Mouse (Mus musculus) intestine, embryonic 15.5 days (tissue): ENCODE data around the gene Olfr1373. TPM values are rescaled to one million over a fixed set of nuclear protein-coding genes. Genes with fewer than 3 reads are reported as not detected.
A peak's percentile ranks its signal among the peaks of the same experiment; 100 is the strongest.
"Not testable (repeated sequence)": the region's sequence is repeated elsewhere in the genome, so short reads cannot be mapped to it uniquely, and the experiment has no call there.

Experiments used
- ATAC-seq: fragments of 200-750 bp; cut with Nextera tagmentation; 2 replicates; pipeline ENCODE4 v1.8.0; 2017; ENCODE audit warnings: moderate TSS enrichment, moderate library complexity
- H3K27ac ChIP-seq: fragments of 300-500 bp; sonication (generic); 2 replicates; pipeline ENCODE4 v1.5.1; 2015; ENCODE audit warnings: mild to moderate bottlenecking, inconsistent platforms
- H3K27me3 ChIP-seq: fragments of 300-500 bp; sonication (generic); replicated peaks from 2 replicates; pipeline ENCODE4 v1.6.1; 2015; ENCODE audit warnings: inconsistent platforms
- H3K36me3 ChIP-seq: fragments of 300-500 bp; sonication (generic); 2 replicates; pipeline ENCODE4 v1.6.1; 2015; ENCODE audit warnings: inconsistent platforms
- H3K4me1 ChIP-seq: fragments of 300-500 bp; sonication (generic); replicated peaks from 2 replicates; pipeline ENCODE4 v1.6.1; 2015; ENCODE audit warnings: inconsistent platforms
- H3K4me2 ChIP-seq: fragments of 300-500 bp; sonication (generic); replicated peaks from 2 replicates; pipeline ENCODE4 v1.6.1; 2015; ENCODE audit warnings: mild to moderate bottlenecking, inconsistent platforms
- H3K4me3 ChIP-seq: fragments of 300-500 bp; sonication (generic); replicated peaks from 2 replicates; pipeline ENCODE4 v1.5.1; 2015; ENCODE audit warnings: inconsistent platforms
- H3K9ac ChIP-seq: fragments of 300-500 bp; sonication (generic); 2 replicates; pipeline ENCODE4 v1.6.1; 2015; ENCODE audit warnings: inconsistent platforms
- H3K9me3 ChIP-seq: fragments of 300-500 bp; sonication (generic); 2 replicates; pipeline ENCODE4 v1.6.1; 2016; ENCODE audit warnings: inconsistent platforms
- WGBS: fragments of 180-500 bp; shearing (Covaris S2); methylation state at CpG from one replicate; pipeline ENCODE4 v1.1.7; 2015; 5-methylcytosine and 5-hydroxymethylcytosine counted together
- polyA plus RNA-seq: library from polyadenylated mRNA; unstranded; fragments of >200 nt; fragmentation: Nextera tagmentation; extraction: Ambion mirVana; gene quantifications from 2 replicates; pipeline ENCODE4 v1.2.1, GENCODE M21; 2015

Olfr1373 gene
- not detected in 2 replicates for polyA plus RNA-seq

DNA sequence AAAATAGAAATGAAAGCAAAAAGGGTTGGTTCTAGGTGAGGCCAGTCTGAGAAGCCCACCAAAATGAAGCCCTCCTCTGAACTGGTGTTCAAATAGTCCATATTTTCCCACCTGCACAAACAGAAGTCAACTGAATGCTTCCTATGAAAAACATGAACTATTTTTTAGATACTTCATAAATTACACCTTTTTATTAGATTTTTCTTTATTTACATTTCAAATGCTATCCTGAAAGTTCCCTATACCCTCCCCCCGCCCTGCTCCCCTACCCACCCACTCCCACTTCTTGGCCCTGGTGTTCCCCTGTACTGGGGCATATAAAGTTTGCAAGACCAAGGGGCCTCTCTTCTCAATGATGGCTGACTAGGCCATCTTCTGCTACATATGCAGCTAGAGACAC, at the start of gene Olfr1373:
TSS of gene Olfr1373 (minus strand) at position 101 of the 400 bp plus-strand sequence.
- not testable (repeated sequence) for H3K36me3 ChIP-seq, H3K27me3 ChIP-seq, ATAC-seq, H3K27ac ChIP-seq, H3K4me3 ChIP-seq, H3K4me2 ChIP-seq, H3K9ac ChIP-seq, H3K4me1 ChIP-seq, H3K9me3 ChIP-seq
- 75% methylated on average over 1 of the region's 1 CpGs for WGBS

DNA sequence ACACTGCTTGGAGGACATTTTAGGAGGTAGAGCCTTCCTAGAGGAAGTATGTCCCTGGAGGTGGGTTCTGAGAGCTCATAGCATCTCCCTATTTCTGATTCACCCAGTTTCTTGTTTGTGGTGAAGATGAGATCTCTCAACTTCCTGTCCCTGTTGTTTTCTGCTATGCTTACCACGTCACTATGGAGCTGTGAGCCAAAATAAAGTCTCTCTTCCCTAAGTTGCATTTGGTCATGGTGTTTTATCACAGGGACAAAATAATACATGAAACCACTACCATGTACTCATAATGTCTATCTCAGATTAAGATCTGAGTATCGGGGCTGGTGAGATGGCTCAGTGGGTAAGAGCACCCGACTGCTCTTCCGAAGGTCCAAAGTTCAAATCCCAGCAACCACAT, 35.3 kb upstream of the Olfr1373 start:
- H3K27ac ChIP-seq, H3K9ac ChIP-seq, H3K4me1 ChIP-seq, H3K9me3 ChIP-seq, H3K4me2 ChIP-seq, H3K27me3 ChIP-seq, H3K4me3 ChIP-seq, H3K36me3 ChIP-seq, ATAC-seq: not testable (repeated sequence)
- 87% methylated on average over 4 of the region's 4 CpGs for WGBS

DNA sequence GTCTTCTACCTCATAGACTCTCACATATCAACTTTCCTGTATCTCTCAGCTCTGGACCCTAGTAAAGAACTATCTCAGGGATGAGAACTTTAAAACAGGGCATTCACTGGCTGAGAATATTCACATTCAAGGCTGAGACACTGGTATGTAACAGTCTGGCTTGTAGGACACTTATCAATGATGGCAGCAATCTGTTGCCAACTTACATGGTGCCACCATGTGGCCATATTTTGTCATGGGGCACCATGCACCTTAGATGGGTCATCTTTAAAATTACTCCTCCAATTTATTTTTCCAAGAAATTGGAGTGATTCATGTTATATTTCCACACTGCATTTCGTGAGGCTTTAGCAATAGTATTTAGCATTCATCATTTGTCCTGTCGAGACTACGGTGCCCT, 34.6 kb upstream of the Olfr1373 start:
- not testable (repeated sequence) for H3K36me3 ChIP-seq, H3K9ac ChIP-seq, H3K4me3 ChIP-seq, H3K4me1 ChIP-seq, H3K27ac ChIP-seq, ATAC-seq, H3K27me3 ChIP-seq, H3K9me3 ChIP-seq, H3K4me2 ChIP-seq
- 83% methylated on average over 2 of the region's 3 CpGs for WGBS

DNA sequence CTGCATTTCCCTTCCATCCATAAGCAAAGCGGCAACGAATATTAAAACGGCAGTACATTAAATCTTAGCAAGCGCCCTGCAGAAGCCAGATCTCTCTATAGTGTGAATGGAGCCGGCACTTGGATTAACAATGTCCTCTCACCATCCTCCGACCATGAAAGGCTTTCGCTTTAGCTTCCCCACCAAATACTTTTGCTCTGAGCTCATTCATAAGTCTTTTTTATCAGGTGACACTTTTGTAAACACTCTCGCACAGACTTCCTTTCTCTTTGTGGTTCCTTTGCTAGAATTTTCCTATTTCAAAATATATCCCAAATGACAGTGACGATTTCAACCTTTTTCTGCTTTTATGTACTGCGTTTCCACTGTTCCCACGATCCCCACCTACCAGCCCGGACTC, 23.1 kb upstream of the Olfr1373 start:
- peak; percentile 48; the same call in 1 of the 2 replicates for ATAC-seq
- 9% methylated on average over 12 of the region's 12 CpGs for WGBS
- H3K27me3 ChIP-seq, result peaks cover 14% of the 10 kb centered on the region

DNA sequence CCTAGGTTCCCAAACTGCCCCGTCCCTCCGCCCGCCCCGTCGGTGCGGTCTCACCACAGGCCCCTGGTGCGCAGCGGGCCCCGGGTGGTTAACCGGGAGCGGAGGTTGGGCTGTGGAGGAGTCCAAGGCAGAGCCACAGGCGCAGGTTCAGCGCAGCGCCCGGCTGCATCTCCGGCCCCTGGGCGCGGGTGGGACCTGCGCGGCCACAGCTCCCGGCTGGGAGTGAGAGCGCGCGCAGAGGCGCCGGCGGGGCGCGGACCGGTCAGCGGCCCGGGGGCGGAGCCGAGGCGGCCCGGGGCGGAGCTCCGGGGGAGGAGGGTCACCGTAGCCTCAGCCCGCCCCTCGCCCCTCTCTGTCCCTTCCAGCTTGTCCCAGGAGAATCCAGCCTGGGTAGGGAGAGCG, 22.6 kb upstream of the Olfr1373 start:
- Histone ChIP-seq H3K27me3 (peaks cover 14% of the 10 kb centered on the region), H3K9ac (peak overlapping the region; percentile 50), H3K4me2 (peak overlapping the region; percentile 92), H3K4me3 (peak overlapping the region; percentile 51)
- peak; percentile 94 for ATAC-seq
- H3K36me3 ChIP-seq, H3K9me3 ChIP-seq, H3K4me1 ChIP-seq, H3K27ac ChIP-seq: not testable (repeated sequence)
- under 1% methylated on average over 35 of the region's 42 CpGs for WGBS

More for the DNA sequence above, 23.1 kb upstream of the Olfr1373 start:
- Histone ChIP-seq H3K36me3 (no peaks in the 10 kb centered on the region), H3K4me1 (0 out of 2 replicates have a peak, but pooled peaks cover 4% of the 10 kb centered on the region), H3K27ac (no peak overlapping the region), H3K9me3 (no peaks in the 10 kb centered on the region), H3K4me2 (peak overlapping the region; percentile 92), H3K9ac (no peak overlapping the region), H3K4me3 (peak overlapping the region; percentile 51)

DNA sequence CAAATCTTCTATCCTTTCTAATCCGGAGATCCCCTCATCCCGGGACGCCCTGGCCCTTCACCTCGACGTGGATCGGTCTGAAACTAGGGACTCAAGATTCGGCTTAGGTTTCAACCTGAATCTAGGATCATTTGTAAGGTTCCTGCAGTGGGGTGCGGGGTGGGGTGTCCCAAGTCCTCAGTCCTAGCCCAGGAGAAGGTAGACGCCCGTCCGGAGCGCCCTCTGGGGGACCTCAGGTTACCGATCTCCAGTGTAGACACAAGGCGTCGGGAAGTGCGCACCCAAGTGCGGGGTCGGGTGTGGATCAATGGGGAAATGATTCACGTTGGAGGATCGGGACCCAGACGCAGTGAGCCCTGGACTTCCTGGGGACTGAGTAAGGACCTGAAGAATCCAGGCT, 21.8 kb upstream of the Olfr1373 start:
- ATAC-seq, result no peak

DNA sequence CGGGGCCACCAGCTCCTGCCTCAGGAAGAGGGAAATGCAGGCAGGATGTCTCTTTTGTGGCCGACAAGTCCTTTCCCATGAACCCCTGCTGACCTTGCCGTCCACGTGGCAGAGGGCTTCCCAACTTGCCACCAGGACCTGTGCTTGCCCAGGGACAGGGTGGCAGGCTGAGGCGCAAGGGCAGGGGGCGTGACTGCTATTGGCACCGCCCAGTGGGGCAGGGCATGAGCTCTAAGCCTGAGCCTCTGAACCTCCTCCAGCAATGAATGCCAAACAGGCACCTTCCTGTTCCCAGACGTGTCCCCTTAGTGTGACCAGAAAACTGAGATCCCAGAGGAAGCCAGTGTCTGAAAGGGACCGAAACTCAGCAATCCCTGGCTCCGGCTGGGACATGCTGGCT, 18.6 kb upstream of the Olfr1373 start:
- no peak overlapping the region for H3K9ac ChIP-seq
- H3K4me3 ChIP-seq, result no peak overlapping the region
- H3K4me2 ChIP-seq, result no peak overlapping the region
- no peaks in the 10 kb centered on the region for H3K36me3 ChIP-seq
- H3K9me3 ChIP-seq, result no peaks in the 10 kb centered on the region
- no peak for ATAC-seq
- H3K4me1 ChIP-seq, result 0 out of 2 replicates have a peak, but pooled peaks cover 4% of the 10 kb centered on the region
- WGBS, result 28% methylated on average over 10 of the region's 10 CpGs
- H3K27me3 ChIP-seq, result peaks cover 14% of the 10 kb centered on the region
- H3K27ac ChIP-seq, result no peak overlapping the region

More for the DNA sequence above, 21.8 kb upstream of the Olfr1373 start:
- Histone ChIP-seq H3K9ac (no peak overlapping the region), H3K4me3 (peak overlapping the region; percentile 51; the same call in 1 of the 2 replicates), H3K36me3 (no peaks in the 10 kb centered on the region), H3K9me3 (no peaks in the 10 kb centered on the region), H3K27me3 (peaks cover 14% of the 10 kb centered on the region), H3K27ac (no peak overlapping the region), H3K4me2 (peak overlapping the region; percentile 92), H3K4me1 (0 out of 2 replicates have a peak, but pooled peaks cover 4% of the 10 kb centered on the region)
- WGBS, result under 1% methylated on average over 21 of the region's 21 CpGs

DNA sequence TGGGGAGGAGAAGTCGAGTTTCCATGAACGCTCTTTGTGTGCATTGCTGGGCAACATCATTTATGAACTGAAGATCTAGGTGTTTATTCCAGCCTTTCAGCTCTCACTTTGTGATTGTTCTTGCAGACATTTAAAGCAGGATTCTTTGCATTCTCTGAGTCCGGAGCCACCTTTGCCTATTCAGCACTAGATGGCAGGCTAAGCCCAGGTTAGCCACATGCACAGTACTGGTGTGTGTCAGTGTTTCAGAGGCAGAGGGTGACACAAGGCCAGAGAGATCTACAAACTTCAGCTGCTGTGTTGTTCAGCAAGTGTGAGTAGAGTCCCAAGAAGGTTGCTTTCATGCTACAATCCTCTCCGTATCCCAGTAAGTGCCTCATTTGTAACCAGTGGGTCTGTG, 1.7 kb downstream of the Olfr1373 start:
- H3K4me2 ChIP-seq, H3K9me3 ChIP-seq, H3K36me3 ChIP-seq, H3K9ac ChIP-seq, H3K27ac ChIP-seq, H3K4me1 ChIP-seq, H3K4me3 ChIP-seq, H3K27me3 ChIP-seq: not testable (repeated sequence)
- WGBS, result 25% methylated on average over 4 of the region's 4 CpGs
- ATAC-seq, result 0 out of 2 replicates have a peak, but pooled peaks have one; percentile 73

DNA sequence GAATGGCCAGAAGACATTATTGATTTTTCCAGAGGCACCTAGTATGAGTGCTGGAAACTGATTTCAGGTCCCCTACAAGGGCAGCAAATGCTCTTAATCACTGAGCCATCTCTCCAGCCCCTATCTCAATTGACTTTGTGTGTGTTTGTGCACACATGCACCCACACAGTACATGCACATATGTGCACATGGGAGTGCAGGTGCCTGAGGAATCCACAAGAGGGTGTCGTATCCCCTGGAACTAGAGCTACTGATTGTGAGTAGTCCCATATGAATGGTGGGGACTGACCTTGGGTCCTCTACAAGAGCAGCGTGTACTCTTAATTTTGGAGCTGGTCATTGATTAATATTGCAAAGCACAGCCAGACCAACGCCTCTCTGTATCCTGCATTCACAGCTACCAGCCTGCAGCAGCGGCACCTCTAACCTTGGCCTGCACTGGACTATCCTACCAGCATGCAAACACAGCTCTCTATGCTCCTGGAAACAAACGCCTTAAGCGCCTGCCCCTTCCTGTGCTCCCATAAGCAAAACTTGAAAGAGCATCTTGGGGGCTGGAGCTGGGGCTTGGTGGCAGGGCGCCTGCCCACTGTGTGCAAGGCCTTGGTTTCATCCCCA, 14.8 kb downstream of the Olfr1373 start:
- no peak for ATAC-seq

DNA sequence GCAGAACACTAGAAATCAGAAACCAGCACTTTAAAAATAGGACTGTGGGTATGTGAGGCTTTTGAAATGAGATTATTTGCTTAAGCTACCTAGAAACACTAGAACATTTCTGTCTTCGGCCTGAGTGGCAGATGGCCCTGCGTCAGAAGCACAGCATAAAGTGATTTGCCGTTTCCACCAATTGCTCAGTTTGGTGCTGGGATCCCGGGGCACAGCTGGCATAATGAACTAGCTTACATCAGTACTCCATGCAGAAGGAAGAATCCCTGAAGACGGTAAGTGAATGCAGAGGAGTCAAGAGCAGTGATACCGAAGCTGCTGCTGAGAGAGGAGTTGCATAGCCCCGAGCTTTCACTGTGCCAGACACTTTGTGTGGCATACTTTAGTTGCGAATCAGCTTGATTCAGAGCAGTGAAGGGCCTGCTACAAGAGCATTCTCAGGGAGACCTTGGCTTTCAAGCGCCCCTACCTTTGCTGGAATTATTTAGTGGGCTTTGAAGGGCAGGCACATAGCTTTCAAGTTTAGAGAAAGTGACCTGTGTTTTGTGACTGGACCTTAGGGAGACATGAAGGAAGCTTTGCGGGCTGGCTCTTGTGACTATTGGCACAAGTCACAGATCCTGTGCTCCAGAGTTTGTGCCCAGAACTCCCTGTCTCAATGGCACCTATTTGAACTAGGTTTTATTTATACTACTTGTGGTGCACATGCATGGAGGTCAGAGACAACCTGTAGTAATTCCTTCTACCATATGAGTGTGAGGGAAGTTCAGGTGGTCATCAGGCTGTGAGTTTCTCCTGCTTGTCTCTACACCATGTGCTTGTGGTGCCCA, 15.5 kb downstream of the Olfr1373 start:
- no peak for ATAC-seq
- Histone ChIP-seq H3K4me3 (no peak overlapping the region), H3K4me2 (no peak overlapping the region), H3K27ac (no peak overlapping the region), H3K36me3 (peaks cover 4% of the 10 kb centered on the region), H3K27me3 (no peaks in the 10 kb centered on the region), H3K9ac (no peak overlapping the region), H3K4me1 (no peaks in the 10 kb centered on the region), H3K9me3 (no peaks in the 10 kb centered on the region)
- 74% methylated on average over 10 of the region's 10 CpGs for WGBS

More for the DNA sequence above, 14.8 kb downstream of the Olfr1373 start:
- 82% methylated on average over 7 of the region's 7 CpGs for WGBS
- no peak overlapping the region for H3K4me2 ChIP-seq
- H3K27ac ChIP-seq, result no peak overlapping the region
- no peaks in the 10 kb centered on the region for H3K9me3 ChIP-seq
- H3K4me1 ChIP-seq, result no peaks in the 10 kb centered on the region
- H3K27me3 ChIP-seq, result no peaks in the 10 kb centered on the region
- no peak overlapping the region for H3K4me3 ChIP-seq
- no peak overlapping the region for H3K9ac ChIP-seq
- H3K36me3 ChIP-seq, result peaks cover 4% of the 10 kb centered on the region; the same call in 1 of the 2 replicates

DNA sequence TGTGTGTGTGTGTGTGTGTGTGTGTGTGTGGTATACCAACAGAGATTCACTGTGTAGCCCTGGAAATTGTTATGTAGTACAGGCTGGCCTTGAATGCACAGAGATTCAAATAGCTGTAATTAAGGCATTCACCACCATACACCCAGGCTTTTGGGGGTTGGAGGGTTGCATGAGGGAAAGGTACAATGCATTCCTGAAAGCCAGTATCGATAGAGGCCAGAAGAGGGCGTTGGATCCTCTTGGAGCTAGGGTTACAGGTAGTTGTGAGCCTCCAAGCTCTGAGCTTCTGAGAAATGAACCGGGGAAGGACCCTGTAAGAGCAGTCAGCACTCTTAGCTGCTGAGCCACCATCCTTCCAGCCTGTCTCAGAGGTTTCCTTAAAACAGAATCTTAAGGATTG, 16.2 kb downstream of the Olfr1373 start:
- 28% methylated on average over 3 of the region's 3 CpGs for WGBS
- H3K4me2 ChIP-seq, result no peak overlapping the region
- no peaks in the 10 kb centered on the region for H3K9me3 ChIP-seq
- no peaks in the 10 kb centered on the region for H3K4me1 ChIP-seq
- no peak overlapping the region for H3K27ac ChIP-seq
- ATAC-seq, result no peak
- peaks cover 9% of the 10 kb centered on the region for H3K36me3 ChIP-seq
- no peak overlapping the region for H3K9ac ChIP-seq
- H3K27me3 ChIP-seq, result no peaks in the 10 kb centered on the region
- no peak overlapping the region for H3K4me3 ChIP-seq

DNA sequence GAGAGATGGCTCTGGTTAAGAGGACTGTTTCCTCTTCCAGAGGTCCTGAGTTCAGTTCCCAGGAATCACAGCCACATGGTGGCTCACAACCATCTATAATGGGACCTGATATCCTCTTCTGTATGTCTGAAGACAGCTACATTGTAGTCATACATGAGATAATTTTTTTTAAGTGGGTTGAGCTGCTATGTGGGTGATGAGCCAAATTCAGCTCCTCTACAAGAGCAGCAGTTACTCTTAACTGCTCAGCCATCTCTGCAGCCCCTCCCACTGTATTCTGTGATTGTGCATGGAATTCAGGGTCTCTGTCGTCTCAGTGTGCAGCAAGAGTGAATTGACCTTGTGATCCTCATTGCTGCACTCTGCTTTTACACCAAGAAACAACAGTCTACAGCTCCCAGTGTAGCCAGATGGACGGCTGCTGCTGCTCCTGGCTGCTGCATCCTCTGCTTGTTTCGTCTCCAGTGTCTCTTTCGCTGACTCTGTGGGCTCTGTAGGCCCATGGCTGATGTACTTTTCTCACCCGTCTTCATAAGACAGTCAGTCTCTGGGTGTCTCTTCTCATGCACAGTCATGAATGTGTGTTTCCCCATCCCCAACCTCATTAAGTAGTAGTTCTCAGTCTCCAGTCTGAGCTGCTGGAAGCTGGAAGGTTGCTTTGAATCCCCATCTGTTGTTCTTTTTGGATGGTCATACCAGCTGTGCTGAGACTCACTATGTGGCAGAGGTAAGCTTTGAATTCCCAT, 16.8 kb downstream of the Olfr1373 start:
- 62% methylated on average over 5 of the region's 5 CpGs for WGBS
- Histone ChIP-seq H3K4me3 (no peak overlapping the region), H3K9ac (no peak overlapping the region), H3K4me1 (no peaks in the 10 kb centered on the region), H3K36me3 (peaks cover 13% of the 10 kb centered on the region), H3K9me3 (no peaks in the 10 kb centered on the region), H3K27ac (no peak overlapping the region), H3K27me3 (no peaks in the 10 kb centered on the region), H3K4me2 (no peak overlapping the region)
- ATAC-seq, result no peak
